Mouse (Mus musculus): ENCODE data around the gene Sypl. TPM values are rescaled to one million over a fixed set of nuclear protein-coding genes. Genes with fewer than 3 reads are reported as not detected.

Sypl gene
- polyA plus RNA-seq, 1 experiment from 2014 or later, result 79.3 TPM

Other genes starting within 250 kb of the Sypl start
- gene Nampt, start 134.3 kb upstream of the Sypl start, polyA plus RNA-seq (2014; fragmentation: Nextera tagmentation; extraction: Ambion mirVana), result 39.6 and 39.8 TPM in 2 replicates
- gene Cdhr3, start 139.0 kb downstream of the Sypl start, polyA plus RNA-seq (2014; fragmentation: Nextera tagmentation; extraction: Ambion mirVana), result not detected in 2 replicates
- gene Atxn7l1, start 193.8 kb downstream of the Sypl start, polyA plus RNA-seq (2014; fragmentation: Nextera tagmentation; extraction: Ambion mirVana), result 17.7 and 18.9 TPM in 2 replicates